Mouse (Mus musculus): Measurements from ENCODE around the gene Mapk8ip1. TPM values are rescaled to one million over a fixed set of nuclear protein-coding genes. Genes with fewer than 3 reads are reported as not detected.

Mapk8ip1 gene
- polyA plus RNA-seq, 1 experiment from 2014 or later: 23.8 TPM

DNA sequence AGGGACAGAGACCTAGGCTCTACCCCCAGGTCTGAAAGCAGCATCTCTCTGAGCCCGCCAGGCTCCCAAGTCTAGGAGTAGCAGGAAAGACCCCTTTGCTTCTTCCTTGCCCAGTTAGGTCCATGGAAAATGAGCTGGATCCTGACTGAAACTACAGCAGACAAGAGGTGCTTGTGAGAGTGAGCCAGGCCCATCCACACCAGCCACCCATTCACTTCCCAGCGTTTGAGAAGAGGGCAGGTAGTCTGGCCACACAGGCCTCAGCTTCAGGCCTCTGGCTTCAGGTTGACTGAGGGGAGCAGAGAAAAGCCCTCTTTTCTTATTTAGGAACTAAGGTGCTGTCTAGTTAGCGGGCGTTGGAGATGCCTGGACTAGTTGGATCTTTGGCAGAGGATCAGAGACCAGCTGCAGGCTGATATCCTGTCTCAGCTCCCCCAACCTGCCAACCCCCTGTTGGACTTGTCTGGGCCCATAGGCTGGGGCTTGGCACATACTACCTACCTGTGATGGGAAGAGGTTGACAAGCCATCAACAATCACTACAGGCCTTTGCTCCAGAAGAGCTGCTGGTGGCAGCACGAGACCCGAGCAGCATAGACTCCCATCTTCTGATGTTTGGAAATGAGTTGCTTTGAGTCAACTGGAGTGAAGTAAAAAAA is 38.4 kb downstream of the Mapk8ip1 start:
- Histone ChIP-seq H3K9ac (no peak overlapping the region), H3K4me2 (no peak overlapping the region), H3K27me3 (no peaks in the 10 kb centered on the region), H3K36me3 (peaks cover 67% of the 10 kb centered on the region), H3K9me3 (no peaks in the 10 kb centered on the region), H3K27ac (peak overlapping the region; percentile 11; the same call in 1 of the 2 replicates), H3K4me3 (no peak overlapping the region), H3K4me1 (peaks cover 6% of the 10 kb centered on the region; the same call in 1 of the 2 replicates)
- no peak for ATAC-seq (ENCODE audit: insufficient number of reproducible peaks, low FRiP score, low TSS enrichment, low read depth)
- WGBS: 82% methylated on average over 6 of the region's 6 CpGs

DNA sequence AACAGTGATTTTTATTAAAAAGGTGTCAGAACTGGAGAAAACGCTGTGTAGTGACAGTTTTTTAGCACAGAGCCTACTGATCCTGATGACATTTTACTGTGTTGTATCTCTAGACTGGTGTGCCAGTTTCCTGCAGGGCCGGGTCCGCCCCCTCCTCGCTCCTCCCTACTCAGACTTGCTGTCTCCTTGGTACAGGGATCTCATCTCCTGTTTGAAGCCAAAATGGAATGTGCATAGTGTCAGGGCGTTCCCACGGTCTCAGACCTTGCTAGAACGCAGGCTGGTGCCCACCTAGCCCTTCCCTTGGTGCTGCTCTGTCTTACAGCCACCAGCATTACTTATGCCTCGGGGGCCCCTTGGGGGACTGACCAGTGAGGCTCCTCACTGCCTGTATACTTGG is 39.3 kb downstream of the Mapk8ip1 start:
- H3K27ac ChIP-seq: no peak overlapping the region
- no peak overlapping the region for H3K9ac ChIP-seq
- no peak overlapping the region for H3K4me3 ChIP-seq
- H3K36me3 ChIP-seq: peaks cover 76% of the 10 kb centered on the region
- 77% methylated on average over 8 of the region's 8 CpGs for WGBS
- H3K4me2 ChIP-seq: no peak overlapping the region
- H3K4me1 ChIP-seq: 0 out of 2 replicates have a peak, but pooled peaks cover 2% of the 10 kb centered on the region
- no peak for ATAC-seq (ENCODE audit: insufficient number of reproducible peaks, low FRiP score, low TSS enrichment, low read depth)
- H3K27me3 ChIP-seq: no peaks in the 10 kb centered on the region
- no peaks in the 10 kb centered on the region for H3K9me3 ChIP-seq

DNA sequence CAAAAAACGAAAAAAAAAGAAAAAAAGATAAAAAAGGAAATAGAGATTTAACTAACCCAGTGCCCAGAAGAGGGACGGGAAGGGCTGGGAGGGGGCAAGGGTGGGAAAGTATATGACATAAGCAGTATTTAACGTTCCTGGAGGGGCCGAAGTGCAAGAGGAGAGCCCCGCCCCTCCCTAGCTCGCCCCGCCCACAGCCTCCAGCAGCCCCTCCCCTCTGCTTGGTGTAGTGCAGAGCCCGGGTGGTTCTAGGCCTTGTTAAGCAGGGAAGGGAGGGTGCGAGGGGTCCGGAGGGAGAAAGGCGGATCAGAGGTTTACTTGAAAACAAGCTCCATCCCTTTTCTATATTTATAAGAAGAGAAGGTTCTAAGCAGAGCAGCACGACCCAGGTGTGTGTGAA is 40.2 kb downstream of the Mapk8ip1 start:
- no peak overlapping the region for H3K9ac ChIP-seq
- 0 out of 2 replicates have a peak overlapping the region, but pooled peaks have one; percentile 11 for H3K27ac ChIP-seq
- no peaks in the 10 kb centered on the region for H3K9me3 ChIP-seq
- WGBS: 24% methylated on average over 12 of the region's 12 CpGs
- no peaks in the 10 kb centered on the region for H3K27me3 ChIP-seq
- H3K4me2 ChIP-seq: no peak overlapping the region
- H3K4me3 ChIP-seq: no peak overlapping the region
- no peak for ATAC-seq (ENCODE audit: insufficient number of reproducible peaks, low FRiP score, low TSS enrichment, low read depth)
- H3K4me1 ChIP-seq: 0 out of 2 replicates have a peak, but pooled peaks cover 2% of the 10 kb centered on the region
- H3K36me3 ChIP-seq: peaks cover 75% of the 10 kb centered on the region

DNA sequence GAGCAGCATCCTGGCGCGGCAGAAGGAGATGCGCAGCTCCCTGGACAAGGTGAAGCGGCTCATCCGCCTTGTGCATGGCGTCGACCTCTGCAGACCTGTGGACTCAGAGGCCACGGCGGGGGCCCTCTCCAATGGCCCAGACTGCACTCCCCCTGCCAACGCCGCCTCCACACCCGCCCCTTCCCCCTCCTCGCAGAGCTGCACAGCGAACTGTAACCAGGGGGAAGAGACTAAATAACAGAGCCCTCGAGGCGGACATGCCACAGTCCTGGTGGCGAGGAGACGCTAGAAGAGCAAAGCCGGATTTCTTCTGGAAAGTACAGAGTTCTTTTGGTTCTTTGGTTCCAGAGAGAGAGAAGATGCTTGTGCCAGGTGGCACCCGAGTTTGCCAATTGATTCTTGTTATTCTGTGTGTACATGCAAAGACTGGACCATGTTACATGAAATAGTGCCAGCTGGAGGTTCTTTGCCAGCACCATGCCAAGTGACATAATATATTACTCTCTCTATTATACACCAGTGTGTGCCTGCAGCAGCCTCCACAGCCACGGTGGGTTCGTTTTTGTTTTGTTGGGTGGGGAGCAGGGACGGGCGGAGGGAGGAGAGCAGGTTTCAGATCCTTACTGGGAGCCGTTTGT is 40.8 kb downstream of the Mapk8ip1 start:
- WGBS: 69% methylated on average over 25 of the region's 25 CpGs

DNA sequence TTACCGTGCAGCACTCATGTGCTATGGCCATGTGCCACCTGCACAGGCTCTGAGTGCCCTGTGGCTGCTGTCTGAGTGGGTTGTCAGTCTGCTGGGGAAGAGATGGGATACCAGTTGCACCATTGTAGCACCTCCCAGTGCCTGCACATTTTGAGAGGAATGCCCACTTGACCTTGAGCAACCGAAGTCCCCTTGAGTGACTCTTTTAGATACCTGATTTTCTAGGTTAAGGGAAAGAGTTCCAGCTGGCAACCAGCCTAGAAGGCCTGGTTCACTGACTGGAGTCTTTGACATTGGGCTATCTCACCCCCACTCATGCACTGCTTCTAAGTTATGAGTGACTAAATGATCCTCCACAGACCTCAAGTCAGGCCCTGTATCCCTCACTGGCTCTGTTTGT is 41.8 kb downstream of the Mapk8ip1 start:
- ATAC-seq (ENCODE audit: insufficient number of reproducible peaks, low FRiP score, low TSS enrichment, low read depth): no peak
- Histone ChIP-seq H3K4me2 (no peak overlapping the region), H3K36me3 (peaks cover 75% of the 10 kb centered on the region), H3K4me3 (no peak overlapping the region), H3K27me3 (no peaks in the 10 kb centered on the region), H3K9me3 (no peaks in the 10 kb centered on the region), H3K27ac (no peak overlapping the region), H3K4me1 (0 out of 2 replicates have a peak, but pooled peaks cover 2% of the 10 kb centered on the region), H3K9ac (no peak overlapping the region)
- WGBS: 86% methylated on average over 2 of the region's 2 CpGs

More for the DNA sequence above, 40.8 kb downstream of the Mapk8ip1 start:
- H3K36me3 ChIP-seq: peaks cover 78% of the 10 kb centered on the region
- no peaks in the 10 kb centered on the region for H3K9me3 ChIP-seq
- no peak overlapping the region for H3K4me3 ChIP-seq
- H3K27ac ChIP-seq: 0 out of 2 replicates have a peak overlapping the region, but pooled peaks have one; percentile 11
- no peak overlapping the region for H3K9ac ChIP-seq
- no peak overlapping the region for H3K4me2 ChIP-seq
- no peaks in the 10 kb centered on the region for H3K27me3 ChIP-seq
- ATAC-seq (ENCODE audit: insufficient number of reproducible peaks, low FRiP score, low TSS enrichment, low read depth): no peak
- 0 out of 2 replicates have a peak, but pooled peaks cover 2% of the 10 kb centered on the region for H3K4me1 ChIP-seq

DNA sequence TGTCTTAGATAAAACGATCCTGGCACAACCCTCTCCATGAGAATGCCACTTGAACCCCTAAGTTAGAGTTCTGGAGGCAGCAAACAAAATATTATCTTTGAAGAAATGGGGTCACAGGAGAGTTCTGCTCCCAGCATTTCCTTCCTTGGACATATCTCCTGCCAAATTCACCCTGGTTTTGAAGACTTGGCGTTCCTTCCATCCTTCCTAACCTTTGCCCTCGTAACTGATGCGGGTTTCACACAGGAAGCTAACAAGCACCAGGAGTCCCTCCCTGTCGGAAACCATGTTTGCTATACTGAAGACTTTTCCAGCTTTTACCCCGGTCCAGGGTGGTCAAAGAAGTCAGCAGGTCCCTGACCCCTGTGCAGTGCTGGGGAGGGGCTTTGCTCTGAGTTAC is 46.8 kb downstream of the Mapk8ip1 start:
- 45% methylated on average over 6 of the region's 6 CpGs for WGBS

DNA sequence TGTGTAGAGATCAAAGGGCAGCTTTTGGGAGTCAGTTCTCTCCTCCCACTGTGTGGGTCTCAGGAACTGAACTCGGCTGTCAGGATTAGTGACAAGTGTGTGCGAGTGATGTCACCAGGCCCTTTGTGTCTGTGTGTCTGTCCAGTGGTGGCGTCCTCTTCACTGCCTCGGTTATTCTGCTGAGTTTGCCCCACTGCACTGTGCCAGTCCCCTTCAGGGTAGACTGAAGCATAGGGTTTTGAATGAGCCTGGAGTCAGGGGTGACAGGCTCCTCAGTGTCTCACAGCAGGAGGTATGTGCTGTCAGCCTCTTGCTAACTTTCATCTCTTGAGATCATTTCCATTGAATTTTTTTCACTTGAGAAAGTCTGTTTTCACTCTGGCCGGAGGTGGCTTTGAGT is 47.7 kb downstream of the Mapk8ip1 start:
- H3K27ac ChIP-seq: no peak overlapping the region
- no peak overlapping the region for H3K4me2 ChIP-seq
- no peak overlapping the region for H3K9ac ChIP-seq
- H3K4me1 ChIP-seq: no peaks in the 10 kb centered on the region
- 76% methylated on average over 5 of the region's 5 CpGs for WGBS
- ATAC-seq (ENCODE audit: insufficient number of reproducible peaks, low FRiP score, low TSS enrichment, low read depth): no peak
- no peak overlapping the region for H3K4me3 ChIP-seq
- no peaks in the 10 kb centered on the region for H3K27me3 ChIP-seq
- H3K9me3 ChIP-seq: no peaks in the 10 kb centered on the region
- H3K36me3 ChIP-seq: peaks cover 87% of the 10 kb centered on the region

More for the DNA sequence above, 46.8 kb downstream of the Mapk8ip1 start:
- Histone ChIP-seq H3K36me3 (peaks cover 87% of the 10 kb centered on the region), H3K4me1 (no peaks in the 10 kb centered on the region), H3K9me3 (no peaks in the 10 kb centered on the region), H3K27ac (no peak overlapping the region), H3K4me2 (no peak overlapping the region), H3K27me3 (no peaks in the 10 kb centered on the region), H3K4me3 (no peak overlapping the region), H3K9ac (no peak overlapping the region)
- no peak for ATAC-seq (ENCODE audit: insufficient number of reproducible peaks, low FRiP score, low TSS enrichment, low read depth)

DNA sequence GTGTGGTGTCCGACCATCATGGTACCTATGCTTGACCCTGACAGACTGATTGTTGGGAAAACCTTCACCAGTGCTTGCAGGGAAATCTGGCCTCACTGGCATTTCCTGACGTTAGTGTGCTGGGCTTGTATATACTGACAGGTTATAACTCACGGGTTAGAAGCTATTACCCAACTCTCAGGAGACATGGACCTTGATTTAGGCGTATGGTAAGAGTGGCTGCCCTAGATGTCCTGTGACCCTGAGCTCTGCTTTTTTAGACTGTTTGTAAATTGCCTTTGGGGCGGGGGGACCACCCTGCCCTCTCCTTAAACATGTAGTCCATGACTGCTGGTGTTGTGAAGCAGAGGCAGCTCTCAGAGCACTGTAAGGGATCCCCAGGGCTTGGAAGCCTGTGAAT is 50.4 kb downstream of the Mapk8ip1 start:
- Histone ChIP-seq H3K4me2 (no peak overlapping the region), H3K9ac (no peak overlapping the region), H3K9me3 (no peaks in the 10 kb centered on the region), H3K27ac (no peak overlapping the region), H3K27me3 (no peaks in the 10 kb centered on the region), H3K4me1 (no peaks in the 10 kb centered on the region), H3K36me3 (peaks cover 83% of the 10 kb centered on the region), H3K4me3 (no peak overlapping the region)
- no peak for ATAC-seq (ENCODE audit: insufficient number of reproducible peaks, low FRiP score, low TSS enrichment, low read depth)
- 46% methylated on average over 5 of the region's 5 CpGs for WGBS

DNA sequence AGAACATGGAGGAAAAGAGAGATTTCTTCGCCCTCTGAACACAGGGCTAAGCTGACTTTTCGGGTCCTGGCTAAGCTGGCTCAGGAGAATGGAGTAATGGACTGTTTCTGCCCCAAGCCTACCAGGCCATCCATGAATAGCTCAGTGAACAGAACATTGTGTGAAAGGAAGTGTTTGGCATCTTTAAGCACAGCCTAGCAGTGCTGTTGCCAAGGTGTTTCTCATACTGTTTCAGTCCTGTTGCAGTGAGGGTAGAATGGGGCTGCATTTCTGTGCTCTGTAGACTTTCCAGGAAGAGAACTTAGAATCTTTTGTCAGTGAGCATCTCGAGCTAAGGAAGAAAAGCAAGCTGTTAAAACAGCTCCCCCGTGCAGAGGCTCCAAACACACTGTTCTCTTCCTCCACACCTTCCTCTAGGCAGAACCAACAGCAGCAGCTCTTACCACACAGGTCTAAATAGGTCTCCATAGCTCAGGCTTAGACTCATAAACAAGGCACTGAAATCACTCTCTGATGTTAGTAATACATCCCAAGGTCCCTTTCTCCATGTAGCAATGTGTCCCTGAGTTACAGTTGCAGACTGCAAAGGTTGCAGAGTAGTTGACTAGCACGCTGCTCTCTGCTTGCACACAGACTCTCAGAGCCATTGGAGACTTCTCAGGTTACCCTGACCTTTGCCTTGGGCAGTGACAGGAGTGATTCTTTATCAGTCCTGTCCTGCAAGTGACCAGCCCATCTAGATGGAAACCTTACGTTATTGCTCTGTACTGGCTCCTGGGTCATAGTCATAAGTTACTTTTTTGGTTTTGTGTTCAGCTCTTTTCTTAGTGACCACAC is 51.3 kb downstream of the Mapk8ip1 start:
- ATAC-seq (ENCODE audit: insufficient number of reproducible peaks, low FRiP score, low TSS enrichment, low read depth): no peak
- no peak overlapping the region for H3K4me2 ChIP-seq
- H3K9me3 ChIP-seq: no peaks in the 10 kb centered on the region
- H3K9ac ChIP-seq: no peak overlapping the region
- H3K27ac ChIP-seq: no peak overlapping the region
- WGBS: 52% methylated on average over 6 of the region's 6 CpGs
- H3K4me3 ChIP-seq: no peak overlapping the region
- peaks cover 86% of the 10 kb centered on the region for H3K36me3 ChIP-seq
- H3K4me1 ChIP-seq: no peaks in the 10 kb centered on the region
- no peaks in the 10 kb centered on the region for H3K27me3 ChIP-seq

DNA sequence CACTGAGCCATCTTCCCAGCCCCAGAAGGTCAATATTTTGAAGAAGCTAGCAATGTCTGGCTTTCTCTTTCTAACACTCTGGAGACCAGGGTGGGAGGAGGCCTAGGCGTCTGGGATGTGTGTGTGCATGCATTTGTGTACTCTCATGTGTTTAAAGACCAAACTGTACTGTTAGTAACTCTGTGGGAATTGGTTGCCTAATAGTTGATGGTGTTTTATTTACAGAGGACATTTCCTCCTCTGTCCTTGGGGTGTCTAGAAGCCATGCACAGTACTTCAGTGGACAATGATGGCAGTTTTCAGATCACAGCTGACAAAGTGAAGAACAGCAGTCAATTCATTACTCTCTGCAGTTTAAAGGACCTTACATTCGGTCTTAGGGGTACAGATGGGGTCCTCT is 53.9 kb downstream of the Mapk8ip1 start:
- 88% methylated on average over 2 of the region's 2 CpGs for WGBS
- H3K4me1 ChIP-seq: no peaks in the 10 kb centered on the region
- no peak overlapping the region for H3K27ac ChIP-seq
- no peak overlapping the region for H3K9ac ChIP-seq
- H3K9me3 ChIP-seq: no peaks in the 10 kb centered on the region
- ATAC-seq (ENCODE audit: insufficient number of reproducible peaks, low FRiP score, low TSS enrichment, low read depth): no peak
- no peak overlapping the region for H3K4me2 ChIP-seq
- peaks cover 74% of the 10 kb centered on the region for H3K36me3 ChIP-seq
- H3K27me3 ChIP-seq: no peaks in the 10 kb centered on the region
- H3K4me3 ChIP-seq: no peak overlapping the region

DNA sequence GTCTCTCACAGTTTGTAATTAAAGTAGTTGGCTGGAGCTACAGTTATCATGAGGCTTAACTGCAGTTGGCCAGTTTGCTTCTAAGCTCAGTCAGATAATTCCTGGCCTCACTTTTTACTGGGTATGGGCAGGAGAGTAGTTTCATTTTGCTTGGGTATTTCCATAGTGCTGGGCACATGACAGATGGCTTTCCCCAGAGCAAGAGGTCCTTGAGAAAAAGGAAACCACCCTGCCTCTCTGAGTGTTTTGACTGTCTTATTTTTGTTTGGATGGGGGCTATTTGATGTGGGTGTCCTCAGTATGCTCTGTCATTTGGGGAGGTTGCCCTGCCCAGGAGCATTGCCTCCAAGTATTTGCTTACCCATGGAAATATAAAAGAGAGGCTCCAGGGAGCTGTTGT is 58.6 kb downstream of the Mapk8ip1 start:
- Histone ChIP-seq H3K27ac (no peak overlapping the region), H3K9me3 (no peaks in the 10 kb centered on the region), H3K9ac (no peak overlapping the region), H3K4me2 (no peak overlapping the region), H3K27me3 (no peaks in the 10 kb centered on the region), H3K4me1 (no peaks in the 10 kb centered on the region), H3K4me3 (no peak overlapping the region), H3K36me3 (peaks cover 52% of the 10 kb centered on the region)
- no peak for ATAC-seq (ENCODE audit: insufficient number of reproducible peaks, low FRiP score, low TSS enrichment, low read depth)

All from limb, embryonic 15.5 days (tissue).